Mouse (Mus musculus): ENCODE data around the gene Tifab.

DNA sequence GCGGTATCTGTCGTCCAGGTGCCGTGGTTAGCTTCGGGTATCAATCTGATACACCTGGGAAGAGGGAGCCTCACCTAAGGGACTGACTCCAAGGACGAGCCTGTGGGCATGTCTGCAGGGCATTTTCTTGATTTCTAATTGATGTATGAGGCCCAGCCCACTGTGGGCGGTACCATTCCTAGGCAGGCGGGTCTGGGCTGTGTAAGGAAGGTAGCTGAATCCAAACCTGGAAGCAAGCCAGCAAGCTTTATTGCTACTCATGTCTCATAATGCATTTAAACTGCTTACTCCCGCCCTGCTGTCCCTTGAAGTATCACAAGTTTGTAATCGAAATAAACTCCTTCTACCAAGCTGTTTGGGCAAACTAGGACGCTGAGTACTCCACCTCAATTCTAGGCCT is 53.1 kb downstream of the Tifab start:
- TF ChIP-seq GATA1 (IDR thresholded peaks at IDR 0.05; ENCODE audit: borderline replicate concordance, low read length) (no peak), FLI1 (IDR thresholded peaks at IDR 0.05; ENCODE audit: low read length) (no peak)

All from megakaryocyte, embryonic 14.5 days (primary cell).